ENCODE assay signal across 27 mouse cellular contexts in genomic region chr16:18638396-18638795, GRCm38 (mm10). TPM values are rescaled to one million over a fixed set of nuclear protein-coding genes. Genes with fewer than 3 reads are reported as not detected.
DNase-seq lines count a peak whose midpoint lies in the region; ATAC-seq and TF ChIP-seq lines count a peak whose summit lies in the region.
"Had no signal": no experiment of that assay in that cellular context is flagged by ENCODE, and none has a peak within 500 bp of the region (broad histone marks: within the 10 kb centered on the region; RNA-seq: fewer than 3 reads in every experiment).

No protein-coding gene starts in this region.

- H3K4me2 ChIP-seq in limb, embryonic 14.5 days (replicated peaks; ENCODE audit: low read depth, low read length, severe bottlenecking), result no peak overlapping the region
- no peak overlapping the region for H3K4me2 ChIP-seq in neural tube, embryonic 15.5 days
- H3K4me2 ChIP-seq: embryonic facial prominence, embryonic 13.5 days; forebrain, embryonic 12.5 days; forebrain, embryonic 15.5 days; heart, embryonic 12.5 days; heart, embryonic 15.5 days; hindbrain, embryonic 14.5 days had no signal

- no peaks in the 10 kb centered on the region for H3K27me3 ChIP-seq in limb, embryonic 14.5 days (ENCODE audit: control insufficient read depth, insufficient read depth, low read length)
- H3K27me3 ChIP-seq in limb, embryonic 10.5 days (ENCODE audit: low read depth, poor library complexity, severe bottlenecking), result no peaks in the 10 kb centered on the region
- peaks cover 3% of the 10 kb centered on the region for H3K27me3 ChIP-seq in embryonic facial prominence, embryonic 10.5 days (replicated peaks; ENCODE audit: low read depth, poor library complexity, severe bottlenecking)
- no peaks in the 10 kb centered on the region for H3K27me3 ChIP-seq in small intestine, adult 2 months (ENCODE audit: control insufficient read depth, insufficient read depth, low read length)
- no peaks in the 10 kb centered on the region for H3K27me3 ChIP-seq in neural tube, embryonic 15.5 days (replicated peaks)
- H3K27me3 ChIP-seq: forebrain, embryonic 12.5 days; forebrain, embryonic 15.5 days; heart, embryonic 15.5 days had no signal

- no peak for ATAC-seq in limb, embryonic 14.5 days (ENCODE audit: low FRiP score, low read depth)
- no peak for ATAC-seq in neural tube, embryonic 15.5 days (ENCODE audit: low FRiP score)
- ATAC-seq: CD4-positive, CD25-positive, alpha-beta regulatory T cell, adult 4 months; forebrain, embryonic 15.5 days; hindbrain, postnatal 0 days had no signal

- 50% methylated on average over 2 of the region's 2 CpGs for WGBS in limb, embryonic 14.5 days
- WGBS in limb, embryonic 10.5 days, result 68% methylated on average over 2 of the region's 2 CpGs
- 55% methylated on average over 2 of the region's 2 CpGs for WGBS in embryonic facial prominence, embryonic 10.5 days
- 55% methylated on average over 2 of the region's 2 CpGs for WGBS in small intestine, adult 2 months
- WGBS in neural tube, embryonic 15.5 days, result 61% methylated on average over 2 of the region's 2 CpGs

- no peak for TF ChIP-seq CTCF in small intestine, adult 2 months (IDR thresholded peaks at IDR 0.05; ENCODE audit: extremely low read depth, insufficient read length, insufficient replicate concordance, low read depth, low read length)

- H3K36me3 ChIP-seq in limb, embryonic 14.5 days (ENCODE audit: control insufficient read depth, insufficient read depth, low read length), result no peaks in the 10 kb centered on the region
- H3K36me3 ChIP-seq in limb, embryonic 10.5 days, result no peaks in the 10 kb centered on the region
- H3K36me3 ChIP-seq in embryonic facial prominence, embryonic 10.5 days (replicated peaks), result no peaks in the 10 kb centered on the region
- no peaks in the 10 kb centered on the region for H3K36me3 ChIP-seq in small intestine, adult 2 months (ENCODE audit: control insufficient read depth, insufficient read depth, low read length)
- H3K36me3 ChIP-seq in neural tube, embryonic 15.5 days, result no peaks in the 10 kb centered on the region
- H3K36me3 ChIP-seq: embryonic facial prominence, embryonic 13.5 days; forebrain, embryonic 12.5 days; forebrain, embryonic 15.5 days; heart, embryonic 12.5 days; heart, embryonic 15.5 days had no signal

- no peak overlapping the region for H3K4me3 ChIP-seq in limb, embryonic 14.5 days (replicated peaks; ENCODE audit: low read length)
- no peak overlapping the region for H3K4me3 ChIP-seq in limb, embryonic 10.5 days
- H3K4me3 ChIP-seq in embryonic facial prominence, embryonic 10.5 days, result no peak overlapping the region
- H3K4me3 ChIP-seq in small intestine, adult 2 months (ENCODE audit: low read depth, low read length), result no peak overlapping the region
- H3K4me3 ChIP-seq in neural tube, embryonic 15.5 days (replicated peaks), result no peak overlapping the region
- H3K4me3 ChIP-seq: embryonic facial prominence, embryonic 13.5 days; erythroblast, embryonic 14.5 days; forebrain, embryonic 12.5 days; forebrain, embryonic 15.5 days; heart, adult 2 months; heart, embryonic 12.5 days; heart, embryonic 15.5 days had no signal

- DNase-seq in limb, embryonic 14.5 days (ENCODE audit: low spot score), result no peak
- DNase-seq in limb, embryonic 10.5 days (ENCODE audit: low spot score), result no peak
- peak; percentile 2 for DNase-seq in urinary bladder, adult 2 months (ENCODE audit: low spot score)
- no peak for DNase-seq in urinary bladder, postnatal 25 days (ENCODE audit: low spot score)
- peak; percentile 5 for DNase-seq in embryonic facial prominence, embryonic 10.5 days (ENCODE audit: low spot score)
- no peak for DNase-seq in Muller cell, postnatal 12 days (ENCODE audit: inconsistent ontology term)
- DNase-seq: adrenal gland, adult 2 months; adrenal gland, postnatal 14 days; cerebellum, adult 11 months; cerebellum, adult 2 months; cerebellum, adult 9-11 months; cerebellum, postnatal 25 days; gastrocnemius, postnatal 25 days; heart, postnatal 10 days; heart, postnatal 4 days had no signal

- H3K4me1 ChIP-seq in limb, embryonic 14.5 days (ENCODE audit: control insufficient read depth, insufficient read depth, low read length), result no peaks in the 10 kb centered on the region; the same call in 1 of the 2 replicates
- no peaks in the 10 kb centered on the region for H3K4me1 ChIP-seq in limb, embryonic 10.5 days
- peaks cover 3% of the 10 kb centered on the region; the same call in 1 of the 2 replicates for H3K4me1 ChIP-seq in embryonic facial prominence, embryonic 10.5 days
- H3K4me1 ChIP-seq in small intestine, adult 2 months (ENCODE audit: control insufficient read depth, insufficient read depth, insufficient read length, low read length), result peaks cover 44% of the 10 kb centered on the region
- no peaks in the 10 kb centered on the region for H3K4me1 ChIP-seq in neural tube, embryonic 15.5 days
- H3K4me1 ChIP-seq: embryonic facial prominence, embryonic 13.5 days; forebrain, embryonic 12.5 days; forebrain, embryonic 15.5 days; heart, embryonic 12.5 days; heart, embryonic 15.5 days had no signal

- no peak for TF ChIP-seq POLR2A in limb, embryonic 14.5 days (IDR thresholded peaks at IDR 0.05; ENCODE audit: borderline replicate concordance, extremely low read depth, insufficient read depth, insufficient read length)
- TF ChIP-seq POLR2A in small intestine, adult 2 months (IDR thresholded peaks at IDR 0.05; ENCODE audit: low read depth, low read length), result no peak

- no peaks in the 10 kb centered on the region for H3K9me3 ChIP-seq in limb, embryonic 14.5 days (ENCODE audit: control insufficient read depth, low read length)
- no peaks in the 10 kb centered on the region for H3K9me3 ChIP-seq in limb, embryonic 10.5 days (replicated peaks)
- H3K9me3 ChIP-seq in embryonic facial prominence, embryonic 10.5 days, result no peaks in the 10 kb centered on the region
- H3K9me3 ChIP-seq in neural tube, embryonic 15.5 days (replicated peaks), result no peaks in the 10 kb centered on the region
- H3K9me3 ChIP-seq: embryonic facial prominence, embryonic 13.5 days; forebrain, embryonic 12.5 days; forebrain, embryonic 15.5 days; heart, embryonic 12.5 days; heart, embryonic 15.5 days had no signal

- 0 out of 2 replicates have a peak overlapping the region, but pooled peaks have one; percentile 21 for H3K9ac ChIP-seq in limb, embryonic 14.5 days (ENCODE audit: low read depth, low read length, severe bottlenecking)
- no peak overlapping the region for H3K9ac ChIP-seq in neural tube, embryonic 15.5 days (replicated peaks)
- H3K9ac ChIP-seq: embryonic facial prominence, embryonic 13.5 days; forebrain, embryonic 12.5 days; forebrain, embryonic 15.5 days; heart, embryonic 12.5 days; heart, embryonic 15.5 days; hindbrain, embryonic 14.5 days had no signal

- no peak overlapping the region for H3K27ac ChIP-seq in limb, embryonic 14.5 days (replicated peaks; ENCODE audit: low read depth, low read length)
- no peak overlapping the region for H3K27ac ChIP-seq in limb, embryonic 10.5 days
- H3K27ac ChIP-seq in embryonic facial prominence, embryonic 10.5 days (replicated peaks), result no peak overlapping the region
- peak overlapping the region; percentile 85 for H3K27ac ChIP-seq in small intestine, adult 2 months (ENCODE audit: insufficient read depth, low read depth, low read length)
- no peak overlapping the region for H3K27ac ChIP-seq in neural tube, embryonic 15.5 days (replicated peaks)
- H3K27ac ChIP-seq: embryonic facial prominence, embryonic 13.5 days; forebrain, embryonic 12.5 days; forebrain, embryonic 15.5 days; heart, adult 2 months; heart, embryonic 15.5 days; hindbrain, embryonic 14.5 days; hindbrain, postnatal 0 days had no signal

RNA-seq across cellular contexts. Expression of gene Sept5, which starts 8.6 kb away (rescaled TPM):
- polyA plus RNA-seq in limb, embryonic 14.5 days (2012; rRNA removed), result 94.5 and 97.4 TPM in 2 replicates
- polyA plus RNA-seq in limb, embryonic 14.5 days (2014; fragmentation: Nextera tagmentation; extraction: Ambion mirVana), result 43.4 and 44.0 TPM in 2 replicates
- 19.4 and 29.1 TPM in 2 replicates for polyA plus RNA-seq in limb, embryonic 10.5 days (2016; fragmentation: Nextera tagmentation; extraction: Ambion mirVana)
- polyA plus RNA-seq in urinary bladder, adult 2 months (2012; rRNA removed), result 44.7 and 46.4 TPM in 2 replicates
- 30.2 and 32.2 TPM in 2 replicates for polyA plus RNA-seq in embryonic facial prominence, embryonic 10.5 days (2016; fragmentation: Nextera tagmentation; extraction: Ambion mirVana)
- 64.1 and 381 TPM in 2 replicates for polyA plus RNA-seq in small intestine, adult 2 months (2012; rRNA removed)
- 185 and 216 TPM in 2 replicates for polyA plus RNA-seq in neural tube, embryonic 15.5 days (2015; fragmentation: Nextera tagmentation; extraction: Ambion mirVana)
- polyA plus RNA-seq: erythroblast, embryonic 14.5 days had no signal

RNA-seq across cellular contexts. Expression of gene Gm49601, which starts 12.2 kb away (rescaled TPM):
- polyA plus RNA-seq in limb, embryonic 14.5 days (2012; rRNA removed), result 34.5 and 42.9 TPM in 2 replicates
- 1.9 and 2.7 TPM in 2 replicates for polyA plus RNA-seq in limb, embryonic 14.5 days (2014; fragmentation: Nextera tagmentation; extraction: Ambion mirVana)
- polyA plus RNA-seq in limb, embryonic 10.5 days (2016; fragmentation: Nextera tagmentation; extraction: Ambion mirVana), result 2.3 and 4.7 TPM in 2 replicates
- polyA plus RNA-seq in urinary bladder, adult 2 months (2012; rRNA removed), result 11.8 and 15.0 TPM in 2 replicates
- 3.2 and 3.6 TPM in 2 replicates for polyA plus RNA-seq in embryonic facial prominence, embryonic 10.5 days (2016; fragmentation: Nextera tagmentation; extraction: Ambion mirVana)
- 22.7 and 156 TPM in 2 replicates for polyA plus RNA-seq in small intestine, adult 2 months (2012; rRNA removed)
- polyA plus RNA-seq in neural tube, embryonic 15.5 days (2015; fragmentation: Nextera tagmentation; extraction: Ambion mirVana), result 14.0 and 21.3 TPM in 2 replicates
- polyA plus RNA-seq: CD4-positive, CD25-positive, alpha-beta regulatory T cell, adult 4 months had no signal

RNA-seq across cellular contexts. Expression of gene Gp1bb, which starts 16.2 kb away (rescaled TPM):
- polyA plus RNA-seq in limb, embryonic 14.5 days (2012; rRNA removed), result 3.0 and 4.5 TPM in 2 replicates
- 3.7 and 4.3 TPM in 2 replicates for polyA plus RNA-seq in limb, embryonic 14.5 days (2014; fragmentation: Nextera tagmentation; extraction: Ambion mirVana)
- polyA plus RNA-seq in limb, embryonic 10.5 days (2016; fragmentation: Nextera tagmentation; extraction: Ambion mirVana), result 1.8 and 2.8 TPM in 2 replicates
- polyA plus RNA-seq in urinary bladder, adult 2 months (2012; rRNA removed), result 0.55 and 0.59 TPM in 2 replicates
- 2.6 and 3.5 TPM in 2 replicates for polyA plus RNA-seq in embryonic facial prominence, embryonic 10.5 days (2016; fragmentation: Nextera tagmentation; extraction: Ambion mirVana)
- 35.8 and 580 TPM in 2 replicates for polyA plus RNA-seq in small intestine, adult 2 months (2012; rRNA removed)
- polyA plus RNA-seq in neural tube, embryonic 15.5 days (2015; fragmentation: Nextera tagmentation; extraction: Ambion mirVana), result 10.1 and 11.5 TPM in 2 replicates
- polyA plus RNA-seq: CD4-positive, CD25-positive, alpha-beta regulatory T cell, adult 4 months had no signal

RNA-seq across cellular contexts. Expression of gene Tbx1, which starts 47.9 kb away (rescaled TPM):
- 12.1 and 16.0 TPM in 2 replicates for polyA plus RNA-seq in limb, embryonic 14.5 days (2012; rRNA removed)
- 8.0 and 8.7 TPM in 2 replicates for polyA plus RNA-seq in limb, embryonic 14.5 days (2014; fragmentation: Nextera tagmentation; extraction: Ambion mirVana)
- polyA plus RNA-seq in limb, embryonic 10.5 days (2016; fragmentation: Nextera tagmentation; extraction: Ambion mirVana), result 1.1 and 1.7 TPM in 2 replicates
- polyA plus RNA-seq in urinary bladder, adult 2 months (2012; rRNA removed), result 2.0 and 4.1 TPM in 2 replicates
- polyA plus RNA-seq in embryonic facial prominence, embryonic 10.5 days (2016; fragmentation: Nextera tagmentation; extraction: Ambion mirVana), result 8.1 and 9.5 TPM in 2 replicates
- polyA plus RNA-seq in small intestine, adult 2 months (2012; rRNA removed), result 2.6 and 8.3 TPM in 2 replicates
- 1.2 and 1.9 TPM in 2 replicates for polyA plus RNA-seq in neural tube, embryonic 15.5 days (2015; fragmentation: Nextera tagmentation; extraction: Ambion mirVana)
- polyA plus RNA-seq: CD4-positive, CD25-positive, alpha-beta regulatory T cell, adult 4 months; erythroblast, embryonic 14.5 days had no signal

Comparison
In these comparisons a context has a peak if more than half of its experiments do, and no peak if none do; other contexts are left out.
1. DNase-seq: peak in urinary bladder, adult 2 months (single experiment) and embryonic facial prominence, embryonic 10.5 days (single experiment); none in limb, embryonic 14.5 days (single experiment), limb, embryonic 10.5 days (single experiment), urinary bladder, postnatal 25 days (single experiment) and Muller cell, postnatal 12 days (single experiment).